Mouse (Mus musculus) E14TG2a.4 (cell line): Measurements from ENCODE around the gene Ccdc187.

ENCODE experiments used
- CTCF ChIP-seq: conservative IDR thresholded peaks from 2 replicates; pipeline ENCODE4 v1.5.1; 2014; ENCODE audit warnings: low read length
- NANOG ChIP-seq: IDR thresholded peaks from 2 replicates; pipeline ENCODE4 v1.6.1; 2014; ENCODE audit warnings: borderline replicate concordance, low read length, mixed read lengths

DNA sequence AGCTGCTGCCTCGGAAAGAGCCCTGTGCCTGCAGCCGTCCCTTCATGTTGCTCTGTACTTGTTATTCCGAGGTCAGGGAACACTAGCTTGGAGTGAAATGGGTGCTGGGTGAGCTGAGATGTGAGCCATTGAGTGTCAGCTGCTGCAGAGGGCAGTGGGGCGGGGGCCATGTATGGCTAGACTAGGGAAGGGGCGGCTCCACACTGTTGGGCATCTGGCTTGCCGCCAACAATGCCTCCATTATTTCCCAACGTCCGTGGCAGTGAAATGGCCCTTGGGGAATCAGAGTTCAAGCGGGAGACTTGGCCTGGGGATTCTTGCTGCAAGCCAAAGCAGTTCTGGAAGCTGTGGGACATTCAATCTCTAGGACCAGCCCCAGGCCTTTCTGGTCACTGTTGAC, 86.8 kb downstream of the Ccdc187 start:
- no peak for TF ChIP-seq CTCF
- no peak for TF ChIP-seq NANOG
